Mouse (Mus musculus) MEL (cell line): Measurements from ENCODE around the gene Asb4.

Experiments
- CHD1 ChIP-seq: IDR thresholded peaks from 2 replicates; pipeline ENCODE4 v1.6.1; 2012; ENCODE audit warnings: low read depth, mild to moderate bottlenecking, inconsistent platforms, low read length, improper control_type of control experiment
- CTCF ChIP-seq, 3 experiments: IDR thresholded peaks in 2 of 3; conservative IDR thresholded peaks in 1 of 3; 2 replicates each; pipeline ENCODE4 v1.5.1; 2011 to 2012; ENCODE audit warnings: low read length in 3 of 3, low read depth in 2 of 3, mild to moderate bottlenecking in 2 of 3, improper control_type of control experiment in 1 of 3, inconsistent platforms in 1 of 3, mixed read lengths in 1 of 3, moderate library complexity in 1 of 3; ENCODE audit not compliant: control insufficient read depth in 1 of 3, insufficient read depth in 1 of 3, poor library complexity in 1 of 3, severe bottlenecking in 1 of 3
- ELF1 ChIP-seq: IDR thresholded peaks from 2 replicates; pipeline ENCODE4 v1.6.1; 2014; ENCODE audit warnings: low read depth, mild to moderate bottlenecking, inconsistent platforms, low read length, improper control_type of control experiment, moderate library complexity
- EP300 ChIP-seq, 2 experiments: IDR thresholded peaks; 2 replicates each; pipeline ENCODE4 v1.6.1; 2011; ENCODE audit warnings: improper control_type of control experiment in 2 of 2, low read length in 2 of 2, low read depth in 1 of 2, mild to moderate bottlenecking in 1 of 2
- GABPA ChIP-seq: IDR thresholded peaks from 2 replicates; pipeline ENCODE4 v1.6.1; 2012; ENCODE audit warnings: low read depth, mild to moderate bottlenecking, inconsistent platforms, low read length, improper control_type of control experiment, moderate library complexity
- HCFC1 ChIP-seq: IDR thresholded peaks from 2 replicates; pipeline ENCODE4 v1.6.1; 2012; ENCODE audit warnings: low read depth, mild to moderate bottlenecking, inconsistent platforms, low read length, improper control_type of control experiment, moderate library complexity
- POLR2A ChIP-seq, 2 experiments: IDR thresholded peaks; 2 replicates each; pipeline ENCODE4 v1.6.1; 2011 to 2012; ENCODE audit warnings: low read length in 2 of 2, mild to moderate bottlenecking in 2 of 2, control low read depth in 1 of 2, improper control_type of control experiment in 1 of 2, low read depth in 1 of 2, moderate library complexity in 1 of 2; ENCODE audit not compliant: control insufficient read depth in 1 of 2, insufficient read depth in 1 of 2, poor library complexity in 1 of 2
- TAL1 ChIP-seq: IDR thresholded peaks from 2 replicates; pipeline ENCODE4 v1.6.1; 2012; ENCODE audit warnings: mild to moderate bottlenecking, inconsistent platforms, low read length, moderate library complexity, mixed read lengths
- TBP ChIP-seq: IDR thresholded peaks from 2 replicates; pipeline ENCODE4 v1.8.0; 2011; ENCODE audit warnings: low read depth, low read length, improper control_type of control experiment
- TCF12 ChIP-seq: IDR thresholded peaks from 2 replicates; pipeline ENCODE4 v1.6.1; 2014; ENCODE audit warnings: low read depth, mild to moderate bottlenecking, inconsistent platforms, low read length, improper control_type of control experiment, moderate library complexity
- ZC3H11A ChIP-seq: IDR thresholded peaks from 2 replicates; pipeline ENCODE4 v1.6.1; 2012; ENCODE audit warnings: low read depth, mild to moderate bottlenecking, inconsistent platforms, low read length, improper control_type of control experiment
- ZNF384 ChIP-seq: IDR thresholded peaks from 2 replicates; pipeline ENCODE4 v1.6.1; 2012; ENCODE audit warnings: low read depth, mild to moderate bottlenecking, inconsistent platforms, low read length, improper control_type of control experiment

DNA sequence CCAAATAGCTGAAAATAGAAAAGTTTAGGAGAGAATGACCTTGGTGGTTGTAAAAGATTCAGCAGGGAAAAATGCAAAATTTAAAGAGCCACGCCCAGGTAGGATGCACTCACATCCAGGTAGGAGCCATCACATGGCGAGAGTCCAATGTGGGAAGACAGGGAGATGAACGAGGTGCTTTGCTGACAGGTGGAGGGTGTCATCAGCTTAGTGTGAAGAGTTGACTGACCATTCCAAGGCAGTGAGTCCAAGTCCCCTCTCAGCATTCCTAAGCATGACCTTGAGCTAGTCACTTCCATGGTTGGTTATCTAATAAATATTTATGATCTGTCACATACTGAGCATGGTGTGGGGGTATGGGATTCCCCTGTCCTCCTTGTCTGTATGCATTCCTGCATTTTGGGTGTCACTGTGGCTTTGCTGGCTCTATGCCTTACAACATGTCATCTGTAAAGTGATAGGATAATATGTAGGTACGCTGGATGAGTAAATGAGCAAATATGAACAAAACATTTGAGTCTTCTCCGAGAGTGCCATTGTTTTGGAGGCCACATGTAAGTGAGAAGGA is 61.2 kb downstream of the Asb4 start:
- TF ChIP-seq ZNF384 (no peak), TCF12 (no peak), CTCF (IDR thresholded peaks at IDR 0.05 in 2 of 3, conservative IDR thresholded peaks at IDR 0.05 in 1 of 3; ENCODE audit: control insufficient read depth in 1 of 3, insufficient read depth in 1 of 3, low read depth in 2 of 3, low read length in 3 of 3, poor library complexity in 1 of 3, severe bottlenecking in 1 of 3) (no peak), POLR2A (IDR thresholded peaks at IDR 0.05; ENCODE audit: control insufficient read depth in 1 of 2, insufficient read depth in 1 of 2, low read depth in 1 of 2, low read length in 2 of 2, poor library complexity in 1 of 2) (no peak), ELF1 (no peak), CHD1 (no peak), EP300 (IDR thresholded peaks at IDR 0.05; ENCODE audit: low read depth in 1 of 2, low read length in 2 of 2) (no peak), TAL1 (no peak), HCFC1 (no peak), TBP (no peak), ZC3H11A (no peak), GABPA (no peak)
